Mouse (Mus musculus) forebrain, embryonic 16.5 days (tissue): ENCODE results near the gene Gm28374. TPM values are rescaled to one million over a fixed set of nuclear protein-coding genes. Genes with fewer than 3 reads are reported as not detected.
A peak's percentile ranks its signal among the peaks of the same experiment; 100 is the strongest.
"Not testable (repeated sequence)": the region's sequence is repeated elsewhere in the genome, so short reads cannot be mapped to it uniquely, and the experiment has no call there.

Source experiments
- ATAC-seq: fragments of 200-750 bp; cut with Nextera tagmentation; 2 replicates; pipeline ENCODE4 v1.8.0; 2017; ENCODE audit warnings: mild to moderate bottlenecking, moderate library complexity
- H3K27ac ChIP-seq: fragments of 300-500 bp; sonication (generic); 2 replicates; pipeline ENCODE4 v1.5.1; 2014; ENCODE audit warnings: low read length, control low read depth
- H3K27me3 ChIP-seq: fragments of 300-500 bp; sonication (generic); replicated peaks from 2 replicates; pipeline ENCODE4 v1.6.1; 2014; ENCODE audit warnings: low read length; ENCODE audit not compliant: control insufficient read depth, insufficient read depth
- H3K36me3 ChIP-seq: fragments of 300-500 bp; sonication (generic); 2 replicates; pipeline ENCODE4 v1.6.1; 2014; ENCODE audit not compliant: control insufficient read depth, insufficient read depth
- H3K4me1 ChIP-seq: fragments of 300-500 bp; sonication (generic); replicated peaks from 2 replicates; pipeline ENCODE4 v1.6.1; 2014; ENCODE audit warnings: low read length; ENCODE audit not compliant: control insufficient read depth, insufficient read depth
- H3K4me2 ChIP-seq: fragments of 300-500 bp; sonication (generic); 2 replicates; pipeline ENCODE4 v1.6.1; 2014; ENCODE audit warnings: mild to moderate bottlenecking, low read length, control low read depth
- H3K4me3 ChIP-seq: fragments of 300-500 bp; sonication (generic); replicated peaks from 2 replicates; pipeline ENCODE4 v1.5.1; 2014; ENCODE audit warnings: mild to moderate bottlenecking, low read length, control low read depth
- H3K9ac ChIP-seq: fragments of 300-500 bp; sonication (generic); replicated peaks from 2 replicates; pipeline ENCODE4 v1.6.1; 2014; ENCODE audit warnings: low read depth, low read length, control low read depth
- H3K9me3 ChIP-seq: fragments of 300-500 bp; sonication (generic); 2 replicates; pipeline ENCODE4 v1.6.1; 2016; ENCODE audit warnings: low read length; ENCODE audit not compliant: control insufficient read depth
- WGBS: fragments of 180-500 bp; shearing (Covaris S2); extraction: QIAGEN DNeasy Blood & Tissue Kit; methylation state at CpG from one replicate; pipeline ENCODE4 v1.1.7; 2014; 5-methylcytosine and 5-hydroxymethylcytosine counted together
- polyA plus RNA-seq: library from polyadenylated mRNA; unstranded; fragments of >200 nt; fragmentation: Nextera tagmentation; extraction: Ambion mirVana; gene quantifications from 2 replicates; pipeline ENCODE4 v1.2.1, GENCODE M21; 2015

Gene Gm28374
- polyA plus RNA-seq: 2.1 and 3.1 TPM in 2 replicates

- Histone ChIP-seq H3K4me1 (peaks cover 26% of the 10 kb centered on the region), H3K9me3 (no peaks in the 10 kb centered on the region), H3K4me2 (no peak within 1 kb of the TSS), H3K27ac (no peak within 1 kb of the TSS), H3K36me3 (peaks cover 13% of the 10 kb centered on the region), H3K27me3 (no peaks in the 10 kb centered on the region), H3K9ac (no peak within 1 kb of the TSS), H3K4me3 (no peak within 1 kb of the TSS)
- no peak for ATAC-seq
- 88% methylated on average over 9 of the region's 9 CpGs for WGBS
These were observed at the start of gene Gm28374 for GRCm38 (mm10) chr19:6082156-6082555. Gene Gm28374, minus strand, starts transcription at chr19:6082256.

GRCm38 (mm10) chr19:6130414-6131128 lies 48.5 kb upstream of the Gm28374 start:
- WGBS: 81% methylated on average over 7 of the region's 7 CpGs
- H3K4me2 ChIP-seq, H3K36me3 ChIP-seq, H3K4me3 ChIP-seq, H3K27me3 ChIP-seq, H3K9ac ChIP-seq, ATAC-seq, H3K4me1 ChIP-seq, H3K27ac ChIP-seq, H3K9me3 ChIP-seq: not testable (repeated sequence)

- H3K36me3 ChIP-seq: no peaks in the 10 kb centered on the region
- H3K9me3 ChIP-seq: no peaks in the 10 kb centered on the region
- peak within 1 kb of the TSS; percentile 56 for H3K4me2 ChIP-seq
- peak; percentile 96 for ATAC-seq
- peak within 1 kb of the TSS; percentile 56 for H3K4me3 ChIP-seq
- peak within 1 kb of the TSS; percentile 85 for H3K27ac ChIP-seq
- WGBS: under 1% methylated on average over 32 of the region's 32 CpGs
- peak within 1 kb of the TSS; percentile 69 for H3K9ac ChIP-seq
- H3K27me3 ChIP-seq: no peaks in the 10 kb centered on the region
- H3K4me1 ChIP-seq: peaks cover 7% of the 10 kb centered on the region
These were observed 45.8 kb upstream of the Gm28374 start, which contains the start of gene Snx15 for GRCm38 (mm10) chr19:6127760-6128341. Gene Snx15, minus strand, starts transcription at chr19:6128304.

- WGBS: 76% methylated on average over 10 of the region's 10 CpGs
- Histone ChIP-seq H3K36me3 (no peaks in the 10 kb centered on the region), H3K4me2 (peak overlapping the region; percentile 56), H3K9me3 (no peaks in the 10 kb centered on the region), H3K27ac (no peak overlapping the region), H3K27me3 (no peaks in the 10 kb centered on the region), H3K4me1 (peaks cover 7% of the 10 kb centered on the region), H3K4me3 (peak overlapping the region; percentile 56), H3K9ac (peak overlapping the region; percentile 69; the same call in 1 of the 2 replicates)
- no peak for ATAC-seq
These were observed 44.9 kb upstream of the Gm28374 start for GRCm38 (mm10) chr19:6126789-6127580.

GRCm38 (mm10) chr19:6126289-6126688 lies 44.2 kb upstream of the Gm28374 start:
- WGBS: 21% methylated on average over 4 of the region's 4 CpGs

GRCm38 (mm10) chr19:6124898-6125297 lies 42.8 kb upstream of the Gm28374 start:
- Histone ChIP-seq H3K4me3 (no peak overlapping the region), H3K4me2 (no peak overlapping the region), H3K9me3 (no peaks in the 10 kb centered on the region), H3K9ac (no peak overlapping the region), H3K36me3 (no peaks in the 10 kb centered on the region), H3K27ac (no peak overlapping the region), H3K27me3 (no peaks in the 10 kb centered on the region), H3K4me1 (peaks cover 8% of the 10 kb centered on the region)
- WGBS: 84% methylated on average over 2 of the region's 2 CpGs
- no peak for ATAC-seq

More at GRCm38 (mm10) chr19:6126289-6126688, 44.2 kb upstream of the Gm28374 start:
- ATAC-seq: no peak
- Histone ChIP-seq H3K36me3 (no peaks in the 10 kb centered on the region), H3K9ac (no peak overlapping the region), H3K4me1 (peaks cover 7% of the 10 kb centered on the region), H3K27ac (no peak overlapping the region), H3K4me2 (no peak overlapping the region), H3K27me3 (no peaks in the 10 kb centered on the region), H3K9me3 (no peaks in the 10 kb centered on the region), H3K4me3 (no peak overlapping the region)

GRCm38 (mm10) chr19:6123330-6123729 lies 41.3 kb upstream of the Gm28374 start:
- Histone ChIP-seq H3K27me3 (no peaks in the 10 kb centered on the region), H3K27ac (no peak overlapping the region), H3K9ac (no peak overlapping the region), H3K4me1 (peaks cover 15% of the 10 kb centered on the region), H3K4me3 (no peak overlapping the region), H3K4me2 (no peak overlapping the region), H3K36me3 (no peaks in the 10 kb centered on the region), H3K9me3 (no peaks in the 10 kb centered on the region)
- no peak for ATAC-seq
- 64% methylated on average over 8 of the region's 8 CpGs for WGBS

- no peak overlapping the region for H3K4me3 ChIP-seq
- peaks cover 23% of the 10 kb centered on the region for H3K4me1 ChIP-seq
- H3K9me3 ChIP-seq: no peaks in the 10 kb centered on the region
- ATAC-seq: no peak
- no peaks in the 10 kb centered on the region for H3K36me3 ChIP-seq
- H3K27me3 ChIP-seq: no peaks in the 10 kb centered on the region
- no peak overlapping the region for H3K27ac ChIP-seq
- 35% methylated on average over 19 of the region's 19 CpGs for WGBS
- H3K4me2 ChIP-seq: no peak overlapping the region
- H3K9ac ChIP-seq: no peak overlapping the region
These were observed 39.7 kb upstream of the Gm28374 start for GRCm38 (mm10) chr19:6121761-6122160.

GRCm38 (mm10) chr19:6118677-6119185 lies 36.7 kb upstream of the Gm28374 start:
- Histone ChIP-seq H3K36me3 (peaks cover 15% of the 10 kb centered on the region), H3K4me1 (peaks cover 26% of the 10 kb centered on the region), H3K4me2 (peak overlapping the region; percentile 76), H3K9ac (peak overlapping the region; percentile 88), H3K27me3 (no peaks in the 10 kb centered on the region), H3K9me3 (no peaks in the 10 kb centered on the region), H3K27ac (peak overlapping the region; percentile 95), H3K4me3 (peak overlapping the region; percentile 88)
- under 1% methylated on average over 8 of the region's 8 CpGs for WGBS
- peak; percentile 56; the same call in 1 of the 2 replicates for ATAC-seq
